Mouse (Mus musculus) hindbrain, embryonic 11.5 days (tissue): ENCODE measurements at regions not wholly inside any gene's neighbourhood (a gene's known extent, or its start where the extent isn't known, plus 50 kb on each side); places are given as distances from the start of the nearest gene placed in this dataset.

Source experiments
- ATAC-seq: fragments of 200-750 bp; cut with Nextera tagmentation; 2 replicates; pipeline ENCODE4 v1.8.0; 2017; ENCODE audit warnings: mild to moderate bottlenecking, moderate TSS enrichment, moderate library complexity; ENCODE audit not compliant: low FRiP score
- DNase-seq: peaks from one replicate; pipeline ENCODE4 v3.0.0-alpha.2; 2015; ENCODE audit warnings: low spot score
- H3K27ac ChIP-seq: fragments of 300-500 bp; sonication (generic); 2 replicates; pipeline ENCODE4 v1.5.1; 2014; ENCODE audit warnings: mild to moderate bottlenecking, low read depth, low read length
- H3K27me3 ChIP-seq: fragments of 300-500 bp; sonication (generic); 2 replicates; pipeline ENCODE4 v1.6.1; 2014; ENCODE audit warnings: mild to moderate bottlenecking, low read length, moderate library complexity, mixed read lengths; ENCODE audit not compliant: control insufficient read depth, insufficient read depth
- H3K36me3 ChIP-seq: fragments of 300-500 bp; sonication (generic); 2 replicates; pipeline ENCODE4 v1.6.1; 2014; ENCODE audit warnings: mild to moderate bottlenecking, low read length, moderate library complexity, mixed read lengths; ENCODE audit not compliant: control insufficient read depth, insufficient read depth
- H3K4me1 ChIP-seq: fragments of 300-500 bp; sonication (generic); replicated peaks from 2 replicates; pipeline ENCODE4 v1.6.1; 2014; ENCODE audit warnings: low read length, mixed read lengths; ENCODE audit not compliant: control insufficient read depth, insufficient read depth
- H3K4me2 ChIP-seq: fragments of 300-500 bp; sonication (generic); replicated peaks from 2 replicates; pipeline ENCODE4 v1.6.1; 2014; ENCODE audit warnings: mild to moderate bottlenecking, low read depth, low read length
- H3K4me3 ChIP-seq: fragments of 300-500 bp; sonication (generic); 2 replicates; pipeline ENCODE4 v1.5.1; 2014; ENCODE audit warnings: low read depth, low read length
- H3K9ac ChIP-seq: fragments of 300-500 bp; sonication (generic); 2 replicates; pipeline ENCODE4 v1.6.1; 2014; ENCODE audit warnings: low read depth, low read length
- H3K9me3 ChIP-seq: fragments of 300-500 bp; sonication (generic); 2 replicates; pipeline ENCODE4 v1.6.1; 2016; ENCODE audit warnings: low read length; ENCODE audit not compliant: control insufficient read depth
- WGBS: fragments of 180-500 bp; shearing (Covaris S2); extraction: QIAGEN DNeasy Blood & Tissue Kit; methylation state at CpG from one replicate; pipeline ENCODE4 v1.1.7; 2014; 5-methylcytosine and 5-hydroxymethylcytosine counted together

DNA sequence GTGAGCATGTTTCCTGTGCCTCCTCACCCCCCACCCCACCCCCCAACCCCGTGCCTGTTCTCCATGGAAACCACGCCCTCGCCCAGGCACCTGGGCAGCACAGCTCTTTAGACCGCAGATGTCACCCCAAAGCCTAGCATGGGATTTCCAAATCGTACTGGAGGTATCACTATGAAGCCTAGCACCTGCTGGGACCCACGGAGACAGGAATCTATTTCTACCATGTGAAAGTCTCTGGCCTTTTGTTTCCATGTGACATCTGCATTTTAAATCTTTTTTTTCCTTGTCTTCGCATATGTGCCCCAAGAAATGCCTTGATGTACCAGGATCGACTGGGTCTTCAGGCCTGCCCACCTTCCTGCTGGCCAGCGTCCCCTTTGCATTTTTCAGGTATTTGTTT is 179.7 kb downstream of the Irs2 start:
- no peak overlapping the region for H3K4me2 ChIP-seq
- H3K9ac ChIP-seq: no peak overlapping the region
- no peaks in the 10 kb centered on the region for H3K27me3 ChIP-seq
- no peaks in the 10 kb centered on the region for H3K4me1 ChIP-seq
- no peak overlapping the region for H3K4me3 ChIP-seq
- no peaks in the 10 kb centered on the region for H3K36me3 ChIP-seq
- H3K27ac ChIP-seq: no peak overlapping the region
- 31% methylated on average over 9 of the region's 9 CpGs for WGBS
- no peaks in the 10 kb centered on the region for H3K9me3 ChIP-seq
- DNase-seq: no peak
- no peak for ATAC-seq

GRCm38 (mm10) chr8:10827560-10827959 is 180.7 kb downstream of the Irs2 start:
- H3K27ac ChIP-seq: no peak overlapping the region
- ATAC-seq (no peak), DNase-seq (no peak)
- H3K4me1 ChIP-seq: no peaks in the 10 kb centered on the region
- H3K4me3 ChIP-seq: no peak overlapping the region
- H3K9ac ChIP-seq: no peak overlapping the region
- no peak overlapping the region for H3K4me2 ChIP-seq
- WGBS: 89% methylated on average over 6 of the region's 6 CpGs
- H3K27me3 ChIP-seq: no peaks in the 10 kb centered on the region
- no peaks in the 10 kb centered on the region for H3K36me3 ChIP-seq
- no peaks in the 10 kb centered on the region for H3K9me3 ChIP-seq

GRCm38 (mm10) chr8:10825981-10826380 is 182.3 kb downstream of the Irs2 start:
- 74% methylated on average over 4 of the region's 4 CpGs for WGBS
- Histone ChIP-seq H3K4me1 (no peaks in the 10 kb centered on the region), H3K27me3 (no peaks in the 10 kb centered on the region), H3K4me3 (no peak overlapping the region), H3K27ac (no peak overlapping the region), H3K9ac (no peak overlapping the region), H3K36me3 (no peaks in the 10 kb centered on the region), H3K9me3 (no peaks in the 10 kb centered on the region), H3K4me2 (no peak overlapping the region)
- ATAC-seq: no peak
- no peak for DNase-seq

DNA sequence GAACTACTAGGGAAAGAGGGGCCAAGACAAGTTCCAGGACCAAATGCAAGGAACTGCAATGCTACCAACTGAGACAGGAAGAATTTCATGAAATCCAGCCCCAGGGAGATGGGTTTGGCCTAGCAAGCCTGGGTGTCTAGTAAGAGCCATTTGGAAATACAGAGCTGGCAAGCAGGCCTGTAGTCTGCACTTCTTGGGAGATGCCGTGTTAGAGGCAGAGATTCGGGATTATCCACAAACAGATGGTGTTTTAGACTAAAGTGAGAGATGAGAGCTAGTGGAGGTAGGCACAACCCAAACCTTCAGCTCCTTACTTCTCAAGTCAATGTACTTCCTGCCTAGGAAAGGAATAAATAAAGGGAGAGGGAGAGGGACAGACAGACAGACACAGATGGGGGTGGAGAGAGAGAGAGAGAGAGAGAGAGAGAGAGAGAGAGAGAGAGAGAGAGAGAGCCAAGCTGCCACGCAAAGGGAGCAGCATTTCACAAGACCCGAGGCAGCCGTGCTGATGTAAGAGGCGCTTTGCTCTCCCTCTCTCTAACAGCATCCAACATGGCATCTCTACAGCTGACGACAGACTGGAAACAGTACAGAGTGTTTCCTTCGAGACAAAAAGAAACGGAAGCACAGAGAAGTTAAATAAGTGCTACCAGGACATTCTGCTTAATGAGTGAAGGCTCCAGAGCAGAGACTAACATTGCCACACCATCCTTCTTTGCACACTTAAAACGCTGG is 182.9 kb downstream of the Irs2 start:
- no peak overlapping the region for H3K4me3 ChIP-seq
- H3K27me3 ChIP-seq: no peaks in the 10 kb centered on the region
- no peak for ATAC-seq
- no peaks in the 10 kb centered on the region for H3K4me1 ChIP-seq
- no peak for DNase-seq
- no peak overlapping the region for H3K27ac ChIP-seq
- H3K36me3 ChIP-seq: no peaks in the 10 kb centered on the region
- H3K9me3 ChIP-seq: no peaks in the 10 kb centered on the region
- H3K4me2 ChIP-seq: no peak overlapping the region
- 82% methylated on average over 10 of the region's 10 CpGs for WGBS
- H3K9ac ChIP-seq: no peak overlapping the region

DNA sequence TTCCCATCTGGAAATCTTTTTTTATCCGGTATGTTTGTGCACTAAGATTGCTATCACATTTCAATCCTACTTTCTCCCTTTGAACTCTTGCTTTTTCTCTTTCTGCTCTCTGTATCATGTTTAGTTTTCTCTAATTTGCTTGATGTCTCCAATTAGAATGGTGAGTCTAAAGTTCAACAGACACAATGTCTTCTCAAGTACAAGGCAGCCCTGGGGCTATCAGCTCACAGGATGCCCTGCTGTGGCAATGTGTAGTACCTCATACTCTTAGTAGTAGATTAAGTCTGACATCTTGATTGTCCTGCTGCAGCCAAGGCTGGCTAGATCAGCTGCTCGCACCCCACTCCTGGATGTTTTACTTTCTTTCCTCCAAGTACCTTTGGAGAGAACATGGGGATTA is 186.4 kb downstream of the Irs2 start:
- no peak overlapping the region for H3K4me3 ChIP-seq
- no peak overlapping the region for H3K9ac ChIP-seq
- H3K4me1 ChIP-seq: no peaks in the 10 kb centered on the region
- H3K9me3 ChIP-seq: no peaks in the 10 kb centered on the region
- H3K27me3 ChIP-seq: no peaks in the 10 kb centered on the region
- H3K4me2 ChIP-seq: no peak overlapping the region
- H3K36me3 ChIP-seq: no peaks in the 10 kb centered on the region
- DNase-seq (no peak), ATAC-seq (no peak)
- H3K27ac ChIP-seq: no peak overlapping the region
- 82% methylated on average over 2 of the region's 2 CpGs for WGBS

- no peak overlapping the region for H3K27ac ChIP-seq
- no peaks in the 10 kb centered on the region for H3K27me3 ChIP-seq
- H3K4me2 ChIP-seq: no peak overlapping the region
- no peaks in the 10 kb centered on the region for H3K9me3 ChIP-seq
- no peaks in the 10 kb centered on the region for H3K4me1 ChIP-seq
- H3K4me3 ChIP-seq: no peak overlapping the region
- ATAC-seq: no peak
- WGBS: 84% methylated on average over 7 of the region's 7 CpGs
- no peaks in the 10 kb centered on the region for H3K36me3 ChIP-seq
- H3K9ac ChIP-seq: no peak overlapping the region
- DNase-seq: no peak
Observed at GRCm38 (mm10) chr8:10814499-10814898, 193.8 kb downstream of the Irs2 start.

DNA sequence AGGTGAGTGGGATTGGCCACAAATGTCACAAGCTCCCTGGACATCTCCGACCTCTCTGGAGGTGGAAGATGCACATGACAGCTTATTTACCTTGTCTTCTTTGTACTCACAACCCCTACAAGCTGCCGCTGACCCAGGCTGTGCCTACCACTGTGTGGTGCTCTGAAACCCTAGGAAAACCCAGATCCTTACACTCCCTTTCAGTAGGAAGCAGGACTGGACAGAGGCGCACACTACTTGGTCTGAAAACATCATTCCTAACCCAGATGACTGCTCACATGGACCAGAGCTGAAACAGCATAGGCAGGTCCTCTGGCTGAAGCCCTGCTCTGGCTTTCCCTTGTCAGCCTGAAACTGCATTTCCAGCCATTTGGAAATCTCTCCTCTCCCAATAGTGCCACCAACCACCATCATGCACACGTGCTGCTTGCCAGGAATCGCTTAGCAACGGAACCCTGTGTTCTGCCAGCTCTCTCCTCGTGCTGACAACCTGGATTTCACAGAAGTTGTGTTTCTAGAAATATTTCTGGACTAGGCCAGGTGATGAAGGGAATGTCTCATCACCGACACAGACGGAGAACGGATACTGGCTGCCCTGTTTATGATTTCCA is 196.1 kb downstream of the Irs2 start:
- H3K9ac ChIP-seq: no peak overlapping the region

GRCm38 (mm10) chr8:10807040-10807439 is 201.2 kb downstream of the Irs2 start:
- 91% methylated on average over 5 of the region's 5 CpGs for WGBS
- Histone ChIP-seq H3K9me3 (no peaks in the 10 kb centered on the region), H3K27me3 (no peaks in the 10 kb centered on the region), H3K36me3 (no peaks in the 10 kb centered on the region), H3K4me3 (no peak overlapping the region), H3K4me1 (peaks cover 7% of the 10 kb centered on the region; the same call in 1 of the 2 replicates), H3K27ac (no peak overlapping the region), H3K9ac (no peak overlapping the region), H3K4me2 (no peak overlapping the region)
- ATAC-seq (no peak), DNase-seq (no peak)

More for the DNA sequence above, 196.1 kb downstream of the Irs2 start:
- ATAC-seq (no peak), DNase-seq (no peak)
- H3K9me3 ChIP-seq: no peaks in the 10 kb centered on the region
- no peak overlapping the region for H3K4me3 ChIP-seq
- WGBS: 75% methylated on average over 10 of the region's 10 CpGs
- no peaks in the 10 kb centered on the region for H3K36me3 ChIP-seq
- H3K27ac ChIP-seq: no peak overlapping the region
- H3K4me1 ChIP-seq: no peaks in the 10 kb centered on the region
- H3K27me3 ChIP-seq: no peaks in the 10 kb centered on the region
- H3K4me2 ChIP-seq: no peak overlapping the region
